Mouse (Mus musculus) v-Abl transformed pro-B cells (cell line): ENCODE data around the gene Acot11.
"Not testable (repeated sequence)": the region's sequence is repeated elsewhere in the genome, so short reads cannot be mapped to it uniquely, and the experiment has no call there.

Source experiments
- in situ Hi-C, 2 experiments: fragments of 400-800 bp; cut with MboI; formaldehyde crosslinking; loops; one replicate each; pipeline ENCODE4 v1.15.1; 2025; ENCODE audit not compliant: unreplicated experiment in 2 of 2

Acot11 gene

GRCm38 (mm10) chr4:106815396-106816324 is 10.9 kb upstream of the Acot11 start:
- in situ Hi-C loops, result loop anchor here (10.0 to 25.0 kb wide), 3 partner anchors 529 to 1039 kb away; no protein-coding TSS in a partner anchor

- in situ Hi-C loops, result loop anchor here (10.0 to 25.0 kb wide), 3 partner anchors 534 to 1044 kb away; no protein-coding TSS in a partner anchor
Measured at GRCm38 (mm10) chr4:106811162-106811561, 6.4 kb upstream of the Acot11 start.

- in situ Hi-C loops, result loop anchor here (10.0 to 25.0 kb wide), 3 partner anchors 535 to 1045 kb away; no protein-coding TSS in a partner anchor
Measured at GRCm38 (mm10) chr4:106810039-106810438, 5.2 kb upstream of the Acot11 start.

- in situ Hi-C loops, result loop anchor here in 1 of 2 experiments (25.0 kb wide), 1 partner anchor 855 kb away; no protein-coding TSS in a partner anchor
Measured at GRCm38 (mm10) chr4:106807287-106807686, 2.5 kb upstream of the Acot11 start.

GRCm38 (mm10) chr4:106805890-106806289 is 1.1 kb upstream of the Acot11 start:
- in situ Hi-C loops, result loop anchor here in 1 of 2 experiments (25.0 kb wide), 1 partner anchor 856 kb away; no protein-coding TSS in a partner anchor

- in situ Hi-C loops, result loop anchor here in 1 of 2 experiments (25.0 kb wide), 1 partner anchor 858 kb away; no protein-coding TSS in a partner anchor
Measured at GRCm38 (mm10) chr4:106804201-106804909, 443 bp downstream of the Acot11 start.

- in situ Hi-C loops, result loop anchor here in 1 of 2 experiments (25.0 kb wide), 1 partner anchor 859 kb away; no protein-coding TSS in a partner anchor
Measured at GRCm38 (mm10) chr4:106803781-106804180, 1.0 kb downstream of the Acot11 start.

- in situ Hi-C loops, result loop anchor here in 1 of 2 experiments (25.0 kb wide), 1 partner anchor 862 kb away; no protein-coding TSS in a partner anchor
Measured at GRCm38 (mm10) chr4:106799772-106800336, 4.9 kb downstream of the Acot11 start.

GRCm38 (mm10) chr4:106798908-106799546 is 5.8 kb downstream of the Acot11 start:
- in situ Hi-C loops, result no loop called here

GRCm38 (mm10) chr4:106795289-106795688 is 9.5 kb downstream of the Acot11 start:
- in situ Hi-C loops, result no loop called here

GRCm38 (mm10) chr4:106794247-106794646 is 10.6 kb downstream of the Acot11 start:
- in situ Hi-C loops, result no loop called here

- in situ Hi-C loops, result not testable (repeated sequence)
Measured at GRCm38 (mm10) chr4:106793826-106794225, 11.0 kb downstream of the Acot11 start.

- in situ Hi-C loops, result no loop called here
Measured at GRCm38 (mm10) chr4:106792276-106792675, 12.5 kb downstream of the Acot11 start.

GRCm38 (mm10) chr4:106790938-106791337 is 13.9 kb downstream of the Acot11 start:
- in situ Hi-C loops, result no loop called here

- in situ Hi-C loops, result not testable (repeated sequence)
Measured at GRCm38 (mm10) chr4:106790218-106790617, 14.6 kb downstream of the Acot11 start.

GRCm38 (mm10) chr4:106789705-106790104 is 15.1 kb downstream of the Acot11 start:
- in situ Hi-C loops, result no loop called here

- in situ Hi-C loops, result no loop called here
Measured at GRCm38 (mm10) chr4:106788627-106789026, 16.2 kb downstream of the Acot11 start.

- in situ Hi-C loops, result no loop called here
Measured at GRCm38 (mm10) chr4:106787830-106788229, 17.0 kb downstream of the Acot11 start.

GRCm38 (mm10) chr4:106785753-106786540 is 18.9 kb downstream of the Acot11 start:
- in situ Hi-C loops, result no loop called here
